Mouse (Mus musculus) hindlimb bud, embryonic 11.5 days (tissue): ENCODE measurements around the gene Bex3.
A peak's percentile ranks its signal among the peaks of the same experiment; 100 is the strongest.
"Not testable (repeated sequence)": the region's sequence is repeated elsewhere in the genome, so short reads cannot be mapped to it uniquely, and the experiment has no call there.

Source experiments
- DNase-seq: peaks from one replicate; pipeline ENCODE4 v3.0.0-alpha.2; 2012; ENCODE audit warnings: low read depth, low spot score; ENCODE audit errors: extremely low spot score

Gene Bex3

GRCm38 (mm10) chrX:136269743-136270392, at the start of gene Bex3:
Gene Bex3 (plus strand): TSS chrX:136270253.
- not testable (repeated sequence) for DNase-seq

- DNase-seq, result no peak
Measured at GRCm38 (mm10) chrX:136223714-136224113, 46.3 kb upstream of the Bex3 start.

- no peak for DNase-seq
Measured at GRCm38 (mm10) chrX:136227768-136228167, 42.3 kb upstream of the Bex3 start.

- DNase-seq, result no peak
Measured at GRCm38 (mm10) chrX:136238118-136238517, 31.9 kb upstream of the Bex3 start.

- DNase-seq, result no peak
Measured at GRCm38 (mm10) chrX:136243181-136243580, 26.9 kb upstream of the Bex3 start.

- DNase-seq, result peak; percentile 70
Measured at GRCm38 (mm10) chrX:136244574-136245229, 25.4 kb upstream of the Bex3 start, which contains the start of gene Tceal9. Gene Tceal9 (plus strand): TSS chrX:136245079.

GRCm38 (mm10) chrX:136245521-136246071, 24.5 kb upstream of the Bex3 start:
- no peak for DNase-seq

GRCm38 (mm10) chrX:136248811-136249210, 21.2 kb upstream of the Bex3 start:
- no peak for DNase-seq

- no peak for DNase-seq
Measured at GRCm38 (mm10) chrX:136249671-136250070, 20.4 kb upstream of the Bex3 start.

- no peak for DNase-seq
Measured at GRCm38 (mm10) chrX:136252023-136252729, 17.9 kb upstream of the Bex3 start.

- DNase-seq, result no peak
Measured at GRCm38 (mm10) chrX:136267720-136268119, 2.3 kb upstream of the Bex3 start.

- no peak for DNase-seq
Measured at GRCm38 (mm10) chrX:136268173-136268572, 1.9 kb upstream of the Bex3 start.

- not testable (repeated sequence) for DNase-seq
Measured at GRCm38 (mm10) chrX:136270393-136271111, 499 bp downstream of the Bex3 start.

- no peak for DNase-seq
Measured at GRCm38 (mm10) chrX:136274542-136274941, 4.5 kb downstream of the Bex3 start.

GRCm38 (mm10) chrX:136275386-136275785, 5.3 kb downstream of the Bex3 start:
- no peak for DNase-seq

- no peak for DNase-seq
Measured at GRCm38 (mm10) chrX:136277577-136277976, 7.5 kb downstream of the Bex3 start.

- DNase-seq, result no peak
Measured at GRCm38 (mm10) chrX:136278401-136278800, 8.3 kb downstream of the Bex3 start.

GRCm38 (mm10) chrX:136279410-136279809, 9.4 kb downstream of the Bex3 start:
- DNase-seq, result no peak

GRCm38 (mm10) chrX:136290817-136291281, 20.8 kb downstream of the Bex3 start:
- peak; percentile 57 for DNase-seq

GRCm38 (mm10) chrX:136304295-136304694, 34.2 kb downstream of the Bex3 start:
- DNase-seq, result no peak

GRCm38 (mm10) chrX:136306196-136306595, 36.1 kb downstream of the Bex3 start:
- no peak for DNase-seq
